Mouse (Mus musculus) bone marrow, adult 2 months (tissue): ENCODE results near the gene Map6.

Experiments
- CTCF ChIP-seq: fragments of 200-500 bp; IDR thresholded peaks from 2 replicates; pipeline ENCODE4 v1.5.1; 2011; ENCODE audit warnings: low read length, control low read depth; ENCODE audit not compliant: control insufficient read depth, insufficient read depth
- POLR2A ChIP-seq: fragments of 200-500 bp; IDR thresholded peaks from 2 replicates; pipeline ENCODE4 v1.6.1; 2011; ENCODE audit warnings: low read depth, mild to moderate bottlenecking, control low read depth, low read length, borderline replicate concordance; ENCODE audit not compliant: control insufficient read depth

GRCm38 (mm10) chr7:99230061-99230747 is 37.0 kb upstream of the Map6 start:
- no peak for TF ChIP-seq POLR2A
- TF ChIP-seq CTCF = no peak
